In the genomic region with DNA sequence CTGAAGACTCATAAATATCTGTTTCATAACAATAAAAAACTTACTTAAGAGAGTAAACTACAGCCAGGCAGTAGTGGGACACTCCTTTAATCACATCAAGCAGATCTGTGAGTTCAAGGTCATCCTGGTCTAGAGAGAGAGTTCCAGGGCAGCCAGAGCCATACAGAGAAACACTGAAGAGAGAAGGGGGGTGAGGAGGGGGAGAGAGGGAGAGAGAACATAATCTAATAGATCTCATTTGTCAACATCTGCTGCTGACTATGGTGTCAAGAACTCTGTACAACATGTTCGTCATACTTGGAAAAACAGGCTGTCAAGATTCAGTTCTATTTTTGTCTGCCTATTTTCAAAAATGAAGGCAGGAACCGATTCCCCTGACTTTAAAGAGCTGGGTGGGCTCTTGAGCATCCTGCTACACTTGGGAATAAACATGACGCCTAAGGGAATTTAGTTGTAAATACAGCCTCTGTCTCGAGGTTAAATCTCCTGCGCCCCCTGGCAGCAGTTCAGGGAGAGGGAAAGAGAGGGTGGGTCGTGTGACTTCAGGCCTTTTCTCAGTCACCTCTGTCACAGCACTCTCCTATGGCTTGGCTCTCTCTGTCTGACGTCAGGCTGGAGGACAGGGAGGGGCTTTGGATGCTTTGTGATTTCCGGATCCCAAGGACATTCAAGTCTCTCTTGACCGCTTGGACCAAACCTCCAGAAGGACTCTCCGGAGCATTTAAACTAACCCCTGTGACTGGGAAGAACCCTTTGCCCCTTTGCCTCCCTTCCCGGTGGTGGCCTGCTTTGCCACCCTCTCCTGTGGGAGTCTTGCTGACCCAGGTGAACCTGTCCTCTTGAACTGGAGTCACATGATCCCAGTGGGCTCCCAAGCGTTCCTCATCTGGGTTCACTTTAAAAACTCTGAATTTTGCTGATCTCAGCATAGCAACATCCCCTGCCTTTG, we compare ENCODE assay signal across 8 mouse cellular contexts. TPM values are rescaled to one million over a fixed set of nuclear protein-coding genes. Genes with fewer than 3 reads are reported as not detected.
DNase-seq lines count a peak whose midpoint lies in the region; ATAC-seq and TF ChIP-seq lines count a peak whose summit lies in the region.

No protein-coding gene starts in this region.

- no peak for TF ChIP-seq POLR2A in brain, embryonic 14.5 days (IDR thresholded peaks at IDR 0.05; ENCODE audit: borderline replicate concordance, extremely low read depth, insufficient read depth, insufficient read length, poor library complexity, severe bottlenecking)
- no peak for TF ChIP-seq POLR2A in lung, adult 2 months (IDR thresholded peaks at IDR 0.05; ENCODE audit: borderline replicate concordance, extremely low read depth, low read depth, low read length)

- H3K4me3 ChIP-seq in lung, adult 2 months (replicated peaks; ENCODE audit: extremely low read depth, low read depth, low read length), result no peak overlapping the region

- WGBS in lung, adult 2 months, result 7% methylated on average over 12 of the region's 12 CpGs

- peak; percentile 17 for DNase-seq in ovary, adult 18-20 months (ENCODE audit: low spot score)
- DNase-seq in ovary, postnatal 10 days (ENCODE audit: low spot score), result no peak
- peak; percentile 69 for DNase-seq in brain, embryonic 14.5 days (ENCODE audit: low read depth)
- peak; percentile 27 for DNase-seq in heart, adult 8-10 months (ENCODE audit: low spot score)
- DNase-seq in kidney, adult 18-20 months, result peak; percentile 75
- DNase-seq in lung, adult 2 months, result peak; percentile 28
- peak; percentile 38 for DNase-seq in ovary, postnatal 14 days (ENCODE audit: low spot score)

- TF ChIP-seq CTCF in brain, embryonic 14.5 days (IDR thresholded peaks at IDR 0.05; ENCODE audit: borderline replicate concordance, extremely low read depth, insufficient read depth, insufficient read length), result peak; percentile 56
- peak; percentile 47 for TF ChIP-seq CTCF in lung, adult 2 months (IDR thresholded peaks at IDR 0.05; ENCODE audit: insufficient read depth, low read length)

- ATAC-seq in erythroid progenitor cell, adult 5-6 weeks (replicated peaks; ENCODE audit: low FRiP score, poor library complexity, severe bottlenecking), result no peak

- H3K4me1 ChIP-seq in lung, adult 2 months (ENCODE audit: control insufficient read depth, insufficient read depth, low read length), result no peaks in the 10 kb centered on the region

RNA-seq across cellular contexts. Expression of gene Cryl1, which starts 9.0 kb away (rescaled TPM):
- polyA plus RNA-seq in brain, embryonic 14.5 days (2012; rRNA removed), result 11.2 and 11.7 TPM in 2 replicates
- total RNA-seq in heart, adult 8-10 months (2022), result 1 to 10 TPM; 6.5 to 8.4 (median 7.5) TPM
- 23.3 and 36.9 TPM in 2 replicates for polyA plus RNA-seq in lung, adult 2 months (2012; rRNA removed)
- 5.4 and 6.8 TPM in 2 replicates for total RNA-seq in erythroid progenitor cell, adult 5-6 weeks (2015; ENCODE audit: low replicate concordance)
- 3.6 and 5.5 TPM in 2 replicates for total RNA-seq in erythroid progenitor cell, adult 5-6 weeks (2017; ENCODE audit: low replicate concordance)

RNA-seq across cellular contexts. Expression of gene Ift88, which starts 16.5 kb away (rescaled TPM):
- polyA plus RNA-seq in brain, embryonic 14.5 days (2012; rRNA removed), result 25.1 and 28.6 TPM in 2 replicates
- total RNA-seq in heart, adult 8-10 months (2022), result 1 to 10 TPM; 3.9 to 5.8 (median 5.1) TPM
- 6.1 TPM in 2 replicates for polyA plus RNA-seq in lung, adult 2 months (2012; rRNA removed)
- not detected in 2 replicates for total RNA-seq in erythroid progenitor cell, adult 5-6 weeks (2015; ENCODE audit: low replicate concordance)
- total RNA-seq in erythroid progenitor cell, adult 5-6 weeks (2017; ENCODE audit: low replicate concordance), result 0.64 TPM in 1 of 2 replicates, not detected in the other
